Mouse (Mus musculus) testis, adult 2 months (tissue): ENCODE data around the gene Evi2a.

Experiments
- CTCF ChIP-seq: fragments of 200-500 bp; IDR thresholded peaks from 2 replicates; pipeline ENCODE4 v1.5.1; 2012; ENCODE audit warnings: low read depth, mild to moderate bottlenecking, inconsistent platforms, low read length, moderate library complexity; ENCODE audit not compliant: control insufficient read depth, insufficient read depth, insufficient replicate concordance
- POLR2A ChIP-seq: fragments of 200-500 bp; IDR thresholded peaks from 2 replicates; pipeline ENCODE4 v1.6.1; 2012; ENCODE audit warnings: low read depth, mild to moderate bottlenecking, inconsistent platforms, low read length, moderate library complexity; ENCODE audit not compliant: control insufficient read depth

- TF ChIP-seq POLR2A (no peak), CTCF (no peak)
Observed at GRCm38 (mm10) chr11:79530774-79531173, 365 bp upstream of the Evi2a start.
